ENCODE assay signal across 22 mouse cellular contexts in genomic region chr14:38700972-38701371, GRCm38 (mm10).
DNase-seq lines count a peak whose midpoint lies in the region; ATAC-seq and TF ChIP-seq lines count a peak whose summit lies in the region.
"Had no signal": no experiment of that assay in that cellular context is flagged by ENCODE, and none has a peak within 500 bp of the region (broad histone marks: within the 10 kb centered on the region; RNA-seq: fewer than 3 reads in every experiment).

No protein-coding gene starts in this region.

- no peaks in the 10 kb centered on the region for H3K4me1 ChIP-seq in limb, embryonic 13.5 days
- H3K4me1 ChIP-seq in limb, embryonic 10.5 days = no peaks in the 10 kb centered on the region
- H3K4me1 ChIP-seq in lung, embryonic 14.5 days (ENCODE audit: insufficient read depth) = no peaks in the 10 kb centered on the region
- no peaks in the 10 kb centered on the region for H3K4me1 ChIP-seq in limb, embryonic 14.5 days (ENCODE audit: control insufficient read depth, insufficient read depth, low read length)

- 79% methylated on average over 3 of the region's 3 CpGs for WGBS in limb, embryonic 13.5 days
- 93% methylated on average over 3 of the region's 3 CpGs for WGBS in limb, embryonic 10.5 days
- WGBS in lung, embryonic 14.5 days = 69% methylated on average over 3 of the region's 3 CpGs
- 82% methylated on average over 3 of the region's 3 CpGs for WGBS in limb, embryonic 14.5 days

- no peaks in the 10 kb centered on the region for H3K36me3 ChIP-seq in limb, embryonic 13.5 days
- H3K36me3 ChIP-seq in limb, embryonic 10.5 days = no peaks in the 10 kb centered on the region
- H3K36me3 ChIP-seq in lung, embryonic 14.5 days (ENCODE audit: insufficient read depth) = no peaks in the 10 kb centered on the region
- H3K36me3 ChIP-seq in limb, embryonic 14.5 days (ENCODE audit: control insufficient read depth, insufficient read depth, low read length) = no peaks in the 10 kb centered on the region
- H3K36me3 ChIP-seq: G1E had no signal

- TF ChIP-seq POLR2A in limb, embryonic 14.5 days (IDR thresholded peaks at IDR 0.05; ENCODE audit: borderline replicate concordance, extremely low read depth, insufficient read depth, insufficient read length) = no peak

- H3K9ac ChIP-seq in limb, embryonic 13.5 days = no peak overlapping the region
- H3K9ac ChIP-seq in lung, embryonic 14.5 days = no peak overlapping the region
- H3K9ac ChIP-seq in limb, embryonic 14.5 days (ENCODE audit: low read depth, low read length, severe bottlenecking) = no peak overlapping the region

- H3K4me3 ChIP-seq in limb, embryonic 13.5 days = no peak overlapping the region
- no peak overlapping the region for H3K4me3 ChIP-seq in limb, embryonic 10.5 days
- H3K4me3 ChIP-seq in lung, embryonic 14.5 days (ENCODE audit: low read depth, low read length) = no peak overlapping the region
- no peak overlapping the region for H3K4me3 ChIP-seq in limb, embryonic 14.5 days (replicated peaks; ENCODE audit: low read length)

- TF ChIP-seq CTCF in lung, embryonic 14.5 days (IDR thresholded peaks at IDR 0.05; ENCODE audit: low read depth) = no peak

- no peak overlapping the region for H3K4me2 ChIP-seq in limb, embryonic 13.5 days (replicated peaks)
- no peak overlapping the region for H3K4me2 ChIP-seq in lung, embryonic 14.5 days
- no peak overlapping the region for H3K4me2 ChIP-seq in limb, embryonic 14.5 days (replicated peaks; ENCODE audit: low read depth, low read length, severe bottlenecking)

- DNase-seq in frontal cortex, postnatal 36 days (ENCODE audit: low spot score in 2 of 2) = no peak
- DNase-seq in limb, embryonic 10.5 days (ENCODE audit: low spot score) = no peak
- no peak for DNase-seq in lung, embryonic 14.5 days
- DNase-seq in lung, postnatal 14 days = no peak
- no peak for DNase-seq in limb, embryonic 14.5 days (ENCODE audit: low spot score)
- DNase-seq in layer of hippocampus, adult 8-10 months (ENCODE audit: low spot score in 2 of 2) = no peak
- DNase-seq: adrenal gland, adult 2 months; adrenal gland, adult 8-10 months; adrenal gland, postnatal 10 days; adrenal gland, postnatal 14 days; adrenal gland, postnatal 25 days; adrenal gland, postnatal 36 days; B cell, adult 2 months; cerebellum, adult 11 months; cerebellum, adult 11-12 months had no signal

- no peaks in the 10 kb centered on the region for H3K9me3 ChIP-seq in limb, embryonic 13.5 days
- no peaks in the 10 kb centered on the region for H3K9me3 ChIP-seq in limb, embryonic 10.5 days (replicated peaks)
- H3K9me3 ChIP-seq in lung, embryonic 14.5 days (ENCODE audit: low read depth, low read length) = no peaks in the 10 kb centered on the region
- no peaks in the 10 kb centered on the region for H3K9me3 ChIP-seq in limb, embryonic 14.5 days (ENCODE audit: control insufficient read depth, low read length)
- H3K9me3 ChIP-seq: G1E had no signal

- H3K27ac ChIP-seq in limb, embryonic 13.5 days = no peak overlapping the region
- H3K27ac ChIP-seq in limb, embryonic 10.5 days = no peak overlapping the region
- H3K27ac ChIP-seq in lung, embryonic 14.5 days (ENCODE audit: low read depth) = no peak overlapping the region
- no peak overlapping the region for H3K27ac ChIP-seq in limb, embryonic 14.5 days (replicated peaks; ENCODE audit: low read depth, low read length)

- ATAC-seq in frontal cortex, adult (ENCODE audit: low TSS enrichment) = peak; percentile 29
- ATAC-seq in limb, embryonic 13.5 days (ENCODE audit: low FRiP score, low read depth) = peak; percentile 57; the same call in 1 of the 2 replicates
- peak; percentile 24; the same call in 1 of the 2 replicates for ATAC-seq in lung, embryonic 14.5 days (ENCODE audit: insufficient read depth)
- ATAC-seq in limb, embryonic 14.5 days (ENCODE audit: low FRiP score, low read depth) = peak; percentile 70; the same call in 1 of the 2 replicates
- ATAC-seq: activated CD4-positive, CD25-positive, alpha-beta regulatory T cell, adult 4 months; CD4-positive, CD25-positive, alpha-beta regulatory T cell, adult 4 months; Patski had no signal

- no peaks in the 10 kb centered on the region for H3K27me3 ChIP-seq in limb, embryonic 13.5 days
- H3K27me3 ChIP-seq in limb, embryonic 10.5 days (ENCODE audit: low read depth, poor library complexity, severe bottlenecking) = no peaks in the 10 kb centered on the region
- no peaks in the 10 kb centered on the region for H3K27me3 ChIP-seq in lung, embryonic 14.5 days (ENCODE audit: insufficient read depth, low read length)
- H3K27me3 ChIP-seq in limb, embryonic 14.5 days (ENCODE audit: control insufficient read depth, insufficient read depth, low read length) = no peaks in the 10 kb centered on the region
- H3K27me3 ChIP-seq: CH12.LX, Patski had no signal
